Mouse (Mus musculus) kidney, postnatal 10 days (tissue): ENCODE data around the gene Ap1ar.

Experiments
- DNase-seq: peaks from one replicate; pipeline ENCODE4 v3.0.0; 2021; ENCODE audit warnings: mixed read lengths

Ap1ar gene

GRCm38 (mm10) chr3:127837154-127837865, at the start of gene Ap1ar:
Gene Ap1ar (minus strand): TSS chr3:127837523.
- peak; percentile 98 for DNase-seq

- no peak for DNase-seq
These were observed 44.4 kb upstream of the Ap1ar start for GRCm38 (mm10) chr3:127881684-127882083.

GRCm38 (mm10) chr3:127879968-127880367, 42.6 kb upstream of the Ap1ar start:
- DNase-seq = no peak

GRCm38 (mm10) chr3:127875509-127875908, 38.2 kb upstream of the Ap1ar start:
- no peak for DNase-seq

GRCm38 (mm10) chr3:127875059-127875458, 37.7 kb upstream of the Ap1ar start:
- DNase-seq = no peak

- no peak for DNase-seq
These were observed 37.0 kb upstream of the Ap1ar start for GRCm38 (mm10) chr3:127874254-127874883.

GRCm38 (mm10) chr3:127871575-127871974, 34.3 kb upstream of the Ap1ar start:
- peak; percentile 19 for DNase-seq

GRCm38 (mm10) chr3:127868880-127869279, 31.6 kb upstream of the Ap1ar start:
- no peak for DNase-seq

- DNase-seq = no peak
These were observed 30.9 kb upstream of the Ap1ar start for GRCm38 (mm10) chr3:127868046-127868758.

- no peak for DNase-seq
These were observed 26.9 kb upstream of the Ap1ar start for GRCm38 (mm10) chr3:127864242-127864641.

- no peak for DNase-seq
These were observed 26.2 kb upstream of the Ap1ar start for GRCm38 (mm10) chr3:127863571-127863970.

- DNase-seq = no peak
These were observed 25.2 kb upstream of the Ap1ar start for GRCm38 (mm10) chr3:127862479-127862878.

GRCm38 (mm10) chr3:127861340-127861739, 24.0 kb upstream of the Ap1ar start:
- no peak for DNase-seq

- peak; percentile 86 for DNase-seq
These were observed 16.3 kb upstream of the Ap1ar start for GRCm38 (mm10) chr3:127853431-127854206.

GRCm38 (mm10) chr3:127852722-127853121, 15.4 kb upstream of the Ap1ar start:
- DNase-seq = no peak

- no peak for DNase-seq
These were observed 13.7 kb upstream of the Ap1ar start for GRCm38 (mm10) chr3:127850776-127851646.

- no peak for DNase-seq
These were observed 12.6 kb upstream of the Ap1ar start for GRCm38 (mm10) chr3:127849922-127850321.

GRCm38 (mm10) chr3:127848088-127848808, 10.9 kb upstream of the Ap1ar start:
- peak; percentile 32 for DNase-seq

- no peak for DNase-seq
These were observed 6.6 kb upstream of the Ap1ar start for GRCm38 (mm10) chr3:127843941-127844327.

- no peak for DNase-seq
These were observed 6.1 kb upstream of the Ap1ar start for GRCm38 (mm10) chr3:127843324-127843940.

GRCm38 (mm10) chr3:127841926-127842325, 4.6 kb upstream of the Ap1ar start:
- no peak for DNase-seq
